Mouse (Mus musculus): ENCODE measurements around the gene Atp2b4. TPM values are rescaled to one million over a fixed set of nuclear protein-coding genes. Genes with fewer than 3 reads are reported as not detected.

Atp2b4 gene
- polyA plus RNA-seq, 1 experiment from 2014 or later, result 9.2 TPM

DNA sequence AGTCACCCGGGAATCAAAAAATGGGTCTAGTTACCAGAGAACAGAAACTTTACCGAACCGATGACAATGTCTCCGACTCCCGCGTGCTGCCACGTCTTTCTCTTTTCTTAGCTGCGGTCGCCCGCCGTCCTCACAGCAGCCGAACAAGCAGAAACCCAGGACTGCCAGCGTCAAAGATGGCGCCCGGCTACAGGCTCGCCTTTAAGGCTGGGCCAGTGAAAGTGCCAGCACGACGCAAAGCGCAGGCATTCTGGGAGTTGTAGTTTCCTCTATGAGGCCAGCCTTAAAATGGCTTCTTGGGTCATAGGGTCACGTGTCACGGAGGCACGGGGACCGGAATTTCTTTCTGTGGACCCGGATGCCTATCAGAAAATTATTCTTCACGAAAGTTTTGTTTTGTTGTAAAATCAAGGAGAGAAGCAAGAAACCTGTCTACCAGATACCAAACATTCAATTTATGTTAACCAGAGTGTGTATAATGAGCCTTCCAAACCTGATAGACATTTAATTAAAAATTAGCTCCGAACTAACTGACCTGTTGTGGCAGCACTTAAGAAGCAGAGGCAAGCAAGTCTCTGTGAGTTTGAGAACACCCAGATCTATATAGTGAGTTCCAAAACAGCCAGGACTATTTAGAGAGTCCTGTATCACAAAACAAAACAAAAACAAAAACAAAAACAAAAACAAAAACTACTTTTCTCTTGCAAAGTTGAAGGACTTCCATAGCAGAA lies 139.5 kb downstream of the Atp2b4 start, which contains the start of gene Gm38394:
TSS of gene Gm38394 (minus strand) at position 116 of the 731 bp plus-strand sequence.
- peak within 1 kb of the TSS; percentile 91 for H3K27ac ChIP-seq
- peak; percentile 99 for ATAC-seq (ENCODE audit: low FRiP score)
- peaks cover 35% of the 10 kb centered on the region for H3K4me1 ChIP-seq
- H3K4me3 ChIP-seq (replicated peaks), result peak within 1 kb of the TSS; percentile 88
- peaks cover 29% of the 10 kb centered on the region for H3K36me3 ChIP-seq (replicated peaks)
- peak within 1 kb of the TSS; percentile 86 for H3K9ac ChIP-seq
- H3K4me2 ChIP-seq, result peak within 1 kb of the TSS; percentile 90
- 3% methylated on average over 26 of the region's 26 CpGs for WGBS
- H3K27me3 ChIP-seq, result no peaks in the 10 kb centered on the region
- H3K9me3 ChIP-seq, result no peaks in the 10 kb centered on the region

DNA sequence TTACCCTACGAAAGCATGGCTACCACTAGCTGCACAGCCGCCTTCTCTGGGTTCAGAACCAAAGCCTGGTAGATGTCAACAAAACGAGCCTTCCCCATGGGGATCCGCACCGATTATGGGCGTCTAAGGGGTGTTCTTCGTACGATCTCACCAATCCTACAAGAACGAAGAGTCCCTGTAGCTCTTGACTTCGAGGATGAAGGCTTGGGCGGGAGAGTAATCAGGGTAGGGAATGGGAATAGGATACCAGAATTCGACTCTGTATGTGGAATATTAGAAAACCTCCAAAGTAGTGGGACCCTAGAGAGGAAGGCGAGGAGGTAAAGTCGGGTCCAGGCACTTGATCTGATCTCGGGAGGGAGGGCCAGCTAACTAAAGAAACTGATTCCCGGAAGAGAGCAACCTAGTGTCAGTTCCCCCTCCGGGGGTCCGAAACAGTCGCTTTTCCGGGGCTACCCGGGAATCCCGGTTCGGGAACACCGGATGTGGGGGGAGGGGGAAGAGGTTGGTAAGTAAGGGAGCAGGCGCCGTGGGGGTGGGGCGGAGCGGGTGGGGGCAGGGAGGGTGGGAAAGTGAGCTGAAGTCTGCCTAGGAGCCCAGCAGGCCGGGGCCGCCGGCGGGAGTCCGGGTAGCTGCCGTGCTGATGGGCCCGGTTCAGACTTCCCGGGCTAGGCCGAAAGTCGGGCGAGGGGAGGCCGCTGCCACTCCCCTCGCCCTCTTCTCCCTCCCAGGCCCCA lies 140.2 kb downstream of the Atp2b4 start, which contains the start of gene Zbed6:
TSS of gene Zbed6 (minus strand) at position 420 of the 737 bp plus-strand sequence.
- Histone ChIP-seq H3K4me1 (peaks cover 39% of the 10 kb centered on the region), H3K4me2 (peak within 1 kb of the TSS; percentile 90), H3K9me3 (no peaks in the 10 kb centered on the region), H3K27ac (peak within 1 kb of the TSS; percentile 91), H3K27me3 (no peaks in the 10 kb centered on the region), H3K4me3 (replicated peaks) (peak within 1 kb of the TSS; percentile 88), H3K9ac (peak within 1 kb of the TSS; percentile 86), H3K36me3 (replicated peaks) (peaks cover 29% of the 10 kb centered on the region)
- WGBS, result 2% methylated on average over 40 of the region's 41 CpGs
- peak; percentile 85 for ATAC-seq (ENCODE audit: low FRiP score)

DNA sequence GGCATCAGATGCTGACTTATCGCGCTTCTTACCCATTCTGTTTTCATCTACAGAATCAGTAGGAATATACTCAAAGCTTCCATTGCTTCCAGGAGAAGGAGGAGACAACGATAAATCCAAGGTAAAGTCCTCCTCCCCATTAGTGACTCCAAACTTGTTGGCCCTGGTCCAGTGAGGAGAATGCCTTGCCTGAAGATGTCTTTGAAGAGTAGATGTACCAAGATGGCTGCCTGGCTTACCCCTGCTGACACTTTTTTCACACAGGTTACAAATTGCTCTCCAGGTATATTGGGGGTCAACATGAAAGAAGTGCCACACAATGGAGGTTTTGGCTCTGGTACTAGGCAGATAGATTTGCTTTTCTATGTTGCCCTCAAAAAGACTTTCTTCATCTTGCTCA lies 142.0 kb downstream of the Atp2b4 start:
- no peaks in the 10 kb centered on the region for H3K9me3 ChIP-seq
- H3K36me3 ChIP-seq (replicated peaks), result peaks cover 32% of the 10 kb centered on the region
- no peaks in the 10 kb centered on the region for H3K27me3 ChIP-seq
- no peak overlapping the region for H3K27ac ChIP-seq
- H3K9ac ChIP-seq, result no peak overlapping the region
- H3K4me1 ChIP-seq, result peaks cover 39% of the 10 kb centered on the region
- no peak for ATAC-seq (ENCODE audit: low FRiP score)
- H3K4me2 ChIP-seq, result peak overlapping the region; percentile 90; the same call in 1 of the 2 replicates
- H3K4me3 ChIP-seq (replicated peaks), result no peak overlapping the region
- 90% methylated on average over 3 of the region's 3 CpGs for WGBS

DNA sequence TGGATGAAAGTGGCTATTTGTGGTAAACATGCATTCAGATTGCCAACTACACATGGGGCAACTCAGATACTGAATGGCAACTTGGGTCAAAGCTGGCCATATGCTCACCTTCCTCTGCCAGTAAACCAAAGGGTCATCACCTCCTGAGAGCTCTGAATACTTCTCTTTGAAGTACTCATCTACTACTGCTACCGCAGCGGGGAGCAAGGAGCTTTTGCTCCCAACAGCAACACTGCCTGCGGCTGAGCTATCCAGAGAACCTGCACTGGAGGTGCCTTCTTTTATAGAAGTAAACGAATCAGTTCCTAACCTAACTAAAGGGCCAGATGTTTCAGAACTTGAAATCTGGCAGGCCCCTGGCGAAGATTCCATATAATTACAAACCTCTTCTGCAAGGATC lies 144.0 kb downstream of the Atp2b4 start:
- H3K4me3 ChIP-seq (replicated peaks), result no peak overlapping the region
- no peaks in the 10 kb centered on the region for H3K9me3 ChIP-seq
- no peak overlapping the region for H3K4me2 ChIP-seq
- H3K27me3 ChIP-seq, result no peaks in the 10 kb centered on the region
- ATAC-seq (ENCODE audit: low FRiP score), result no peak
- H3K27ac ChIP-seq, result no peak overlapping the region
- H3K36me3 ChIP-seq (replicated peaks), result peaks cover 33% of the 10 kb centered on the region
- WGBS, result 87% methylated on average over 5 of the region's 5 CpGs
- H3K9ac ChIP-seq, result no peak overlapping the region
- peaks cover 39% of the 10 kb centered on the region for H3K4me1 ChIP-seq

DNA sequence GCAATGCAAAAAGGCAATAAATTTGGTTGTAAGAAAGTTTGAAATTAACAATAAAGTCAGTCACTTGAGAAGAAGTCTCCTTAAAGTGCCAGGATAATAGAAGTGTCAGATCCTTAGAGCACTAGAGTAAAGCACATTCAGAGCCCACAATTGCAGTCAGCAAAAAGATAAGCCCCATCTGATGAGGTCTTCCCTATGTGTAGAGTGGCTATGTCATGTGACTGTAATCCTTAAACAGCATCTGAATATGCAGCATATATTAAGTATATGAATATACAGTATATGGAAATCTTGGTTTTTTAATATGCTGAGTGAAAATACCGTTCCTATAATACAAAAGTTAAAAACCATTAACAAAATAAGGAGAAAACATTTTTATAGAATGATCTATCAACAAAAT lies 147.8 kb downstream of the Atp2b4 start:
- peaks cover 16% of the 10 kb centered on the region for H3K4me1 ChIP-seq
- peaks cover 26% of the 10 kb centered on the region for H3K36me3 ChIP-seq (replicated peaks)
- H3K4me2 ChIP-seq, result no peak overlapping the region
- WGBS, result 92% methylated on average over 1 of the region's 1 CpGs
- ATAC-seq (ENCODE audit: low FRiP score), result no peak
- H3K27me3 ChIP-seq, result no peaks in the 10 kb centered on the region
- H3K27ac ChIP-seq, result no peak overlapping the region
- no peak overlapping the region for H3K4me3 ChIP-seq (replicated peaks)
- no peaks in the 10 kb centered on the region for H3K9me3 ChIP-seq
- H3K9ac ChIP-seq, result no peak overlapping the region

DNA sequence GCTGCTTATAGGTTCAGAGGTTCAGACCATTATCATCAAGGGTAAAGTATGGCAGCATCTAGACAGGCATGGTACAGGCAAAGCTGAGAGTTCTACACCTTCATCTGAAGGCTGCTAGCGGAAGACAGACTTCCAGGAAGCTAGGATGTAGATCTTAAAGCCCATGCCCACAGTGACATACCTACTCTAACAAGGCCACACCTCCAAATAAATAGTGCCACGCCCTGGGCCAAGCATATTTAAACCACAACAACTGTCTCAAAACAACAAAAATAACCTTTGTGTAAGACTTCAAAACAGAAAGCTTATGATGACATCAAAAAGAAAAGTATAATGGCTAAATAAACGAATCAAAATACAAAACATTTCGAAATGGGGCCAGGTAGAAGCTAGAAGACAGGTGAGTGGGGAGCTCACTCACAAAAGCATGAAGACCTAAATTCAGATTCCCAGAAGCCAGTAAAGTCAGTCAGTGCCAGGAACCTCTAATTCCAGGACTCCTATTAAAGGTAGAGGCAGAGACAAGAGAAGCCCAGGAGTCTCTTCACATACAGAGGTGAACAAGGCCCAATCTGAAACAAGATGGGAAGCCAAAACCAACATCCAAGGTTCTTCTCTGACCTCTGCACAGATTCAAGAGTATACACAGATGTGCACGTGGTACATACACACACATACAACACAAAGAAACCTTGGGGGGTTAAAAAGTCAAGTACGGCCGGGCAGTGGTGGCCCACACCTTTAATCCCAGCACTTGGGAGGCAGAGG lies 150.4 kb downstream of the Atp2b4 start:
- Histone ChIP-seq H3K4me3 (replicated peaks) (no peak overlapping the region), H3K9me3 (no peaks in the 10 kb centered on the region), H3K9ac (no peak overlapping the region), H3K27me3 (no peaks in the 10 kb centered on the region), H3K27ac (no peak overlapping the region), H3K4me1 (no peaks in the 10 kb centered on the region; the same call in 1 of the 2 replicates), H3K36me3 (replicated peaks) (peaks cover 32% of the 10 kb centered on the region), H3K4me2 (no peak overlapping the region)
- no peak for ATAC-seq (ENCODE audit: low FRiP score)
- 93% methylated on average over 7 of the region's 7 CpGs for WGBS

Small RNA genes lying within 50 kb of the gene (microRNA-seq; reads per million reads assigned to microRNA genes)
- 1.7 reads per million for gene Mir6903

Other genes with a start within 250 kb of the Atp2b4 start
- gene Snrpe, start 190.8 kb downstream of the Atp2b4 start, polyA plus RNA-seq (2016; fragmentation: Nextera tagmentation; extraction: Ambion mirVana), result 773 and 780 TPM in 2 replicates
- gene Zbed6, start 140.2 kb downstream of the Atp2b4 start, polyA plus RNA-seq (2016; fragmentation: Nextera tagmentation; extraction: Ambion mirVana), result not detected in 2 replicates
- 6.3 and 6.4 TPM in 2 replicates for gene Gm38394, start 139.7 kb downstream of the Atp2b4 start, polyA plus RNA-seq (2016; fragmentation: Nextera tagmentation; extraction: Ambion mirVana)
- 0.20 and 0.22 TPM in 2 replicates for gene Lax1, start 110.9 kb downstream of the Atp2b4 start, polyA plus RNA-seq (2016; fragmentation: Nextera tagmentation; extraction: Ambion mirVana)
- gene Optc, start 107.0 kb upstream of the Atp2b4 start, polyA plus RNA-seq (2016; fragmentation: Nextera tagmentation; extraction: Ambion mirVana), result 2.6 and 3.2 TPM in 2 replicates
- 2.0 and 2.1 TPM in 2 replicates for gene Prelp, start 120.4 kb upstream of the Atp2b4 start, polyA plus RNA-seq (2016; fragmentation: Nextera tagmentation; extraction: Ambion mirVana)
- gene Fmod, start 236.2 kb upstream of the Atp2b4 start, polyA plus RNA-seq (2016; fragmentation: Nextera tagmentation; extraction: Ambion mirVana), result 2.2 and 3.3 TPM in 2 replicates